Mouse (Mus musculus): ENCODE measurements around the gene Ppp1r13l. TPM values are rescaled to one million over a fixed set of nuclear protein-coding genes. Genes with fewer than 3 reads are reported as not detected.

Gene Ppp1r13l
- polyA plus RNA-seq (2015; fragmentation: Nextera tagmentation; extraction: Ambion mirVana), result 4.9 TPM in 2 replicates

DNA sequence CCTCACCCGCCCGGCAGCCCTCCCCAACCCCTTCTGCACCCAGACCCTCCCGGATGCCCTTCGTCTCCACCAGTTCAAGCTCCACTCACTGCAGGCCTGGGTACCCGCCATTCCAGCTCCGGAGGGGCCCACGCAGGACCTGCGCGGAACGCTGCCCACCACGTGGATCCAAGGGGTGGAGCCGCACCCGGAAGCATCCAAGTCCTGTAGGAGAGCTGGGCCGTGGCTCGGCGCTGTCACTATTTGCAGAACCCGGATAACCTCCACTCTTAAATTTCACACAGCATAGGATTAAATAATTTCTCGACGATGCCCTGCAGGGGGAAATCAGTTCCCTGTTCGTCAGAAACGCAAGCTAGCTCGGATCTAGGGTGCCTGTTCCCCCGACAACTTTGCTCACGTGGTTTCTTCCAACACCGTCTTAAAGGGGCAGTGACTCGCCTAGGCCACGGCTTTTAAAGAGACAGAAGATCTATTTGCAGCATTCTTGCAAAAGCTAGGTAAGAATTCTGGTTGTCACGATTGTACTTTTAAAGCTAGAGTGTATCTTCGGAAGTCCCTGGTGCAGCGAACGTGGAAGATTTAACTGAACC, at the start of gene Ppp1r13l, which contains the start of gene Cd3eap:
TSS of gene Ppp1r13l (plus strand) at position 451 of the 593 bp plus-strand sequence.
TSS of gene Cd3eap (minus strand) at position 185 of the 593 bp plus-strand sequence.
- H3K9me3 ChIP-seq (ENCODE audit: control insufficient read depth, low read length), result no peaks in the 10 kb centered on the region
- WGBS, result under 1% methylated on average over 31 of the region's 31 CpGs
- ATAC-seq (ENCODE audit: low read depth), result peak; percentile 71
- H3K27ac ChIP-seq (ENCODE audit: low read length), result peak within 1 kb of the TSS; percentile 73
- H3K4me1 ChIP-seq (replicated peaks; ENCODE audit: control insufficient read depth, insufficient read depth, low read length), result peaks cover 9% of the 10 kb centered on the region
- H3K27me3 ChIP-seq (ENCODE audit: control insufficient read depth, insufficient read depth, low read depth, low read length), result no peaks in the 10 kb centered on the region
- peak within 1 kb of the TSS; percentile 94 for H3K4me2 ChIP-seq (ENCODE audit: low read depth, low read length)
- H3K36me3 ChIP-seq (ENCODE audit: control insufficient read depth, insufficient read depth, low read length), result 0 out of 2 replicates have a peak, but pooled peaks cover 3% of the 10 kb centered on the region
- H3K9ac ChIP-seq (ENCODE audit: low read length), result peak within 1 kb of the TSS; percentile 71
- H3K4me3 ChIP-seq (ENCODE audit: low read length), result peak within 1 kb of the TSS; percentile 73

DNA sequence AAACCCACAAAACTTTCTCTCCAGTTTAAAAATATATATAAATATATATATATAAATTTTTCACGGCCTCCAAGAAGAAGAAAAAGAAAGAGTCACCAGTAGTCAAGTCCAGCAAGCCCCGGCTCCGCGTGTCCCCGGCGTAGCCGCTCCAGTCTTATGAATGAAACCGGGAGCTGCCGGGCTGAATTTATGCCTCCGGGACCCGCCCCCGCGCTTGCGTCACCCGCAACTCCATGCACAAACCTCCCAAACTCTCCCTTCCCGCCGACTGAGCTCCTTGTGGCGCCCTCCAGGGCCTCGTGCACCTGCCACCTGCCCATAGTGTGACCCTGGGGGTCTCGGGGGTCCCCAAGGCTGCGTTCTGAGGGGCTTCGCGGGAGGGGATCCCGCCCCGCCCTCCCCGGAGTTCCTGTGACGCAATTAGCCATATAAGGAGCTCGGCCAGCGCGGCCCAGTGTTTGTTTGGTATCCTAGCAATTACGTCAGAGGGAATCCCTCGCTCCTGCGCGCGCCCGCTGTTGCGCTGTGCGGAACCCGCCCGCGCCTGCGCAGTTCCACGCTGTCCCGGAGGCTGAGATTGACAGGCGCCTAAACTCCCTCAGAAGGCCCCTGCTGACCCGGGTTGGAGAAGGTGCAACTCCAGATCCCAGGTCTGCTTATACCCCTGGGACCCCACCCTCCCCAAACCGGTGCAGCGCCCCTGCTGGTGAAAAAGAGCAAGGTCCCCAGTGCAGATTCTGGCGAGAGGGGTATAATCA, 49.5 kb upstream of the Ppp1r13l start, which contains the start of gene Fosb:
TSS of gene Fosb (minus strand) at position 168 of the 758 bp plus-strand sequence.
- no peaks in the 10 kb centered on the region for H3K9me3 ChIP-seq (ENCODE audit: control insufficient read depth, low read length)
- peak within 1 kb of the TSS; percentile 100 for H3K4me2 ChIP-seq (ENCODE audit: low read depth, low read length)
- no peak within 1 kb of the TSS; the same call in 1 of the 2 replicates for H3K27ac ChIP-seq (ENCODE audit: low read length)
- peaks cover 23% of the 10 kb centered on the region for H3K27me3 ChIP-seq (ENCODE audit: control insufficient read depth, insufficient read depth, low read depth, low read length)
- H3K36me3 ChIP-seq (ENCODE audit: control insufficient read depth, insufficient read depth, low read length), result no peaks in the 10 kb centered on the region
- peaks cover 16% of the 10 kb centered on the region for H3K4me1 ChIP-seq (replicated peaks; ENCODE audit: control insufficient read depth, insufficient read depth, low read length)
- peak; percentile 88 for ATAC-seq (ENCODE audit: low read depth)
- WGBS, result under 1% methylated on average over 49 of the region's 49 CpGs
- H3K4me3 ChIP-seq (ENCODE audit: low read length), result peak within 1 kb of the TSS; percentile 65
- H3K9ac ChIP-seq (ENCODE audit: low read length), result peak within 1 kb of the TSS; percentile 71

- peaks cover 14% of the 10 kb centered on the region for H3K4me1 ChIP-seq (replicated peaks; ENCODE audit: control insufficient read depth, insufficient read depth, low read length)
- H3K9me3 ChIP-seq (ENCODE audit: control insufficient read depth, low read length), result no peaks in the 10 kb centered on the region
- no peak overlapping the region for H3K9ac ChIP-seq (ENCODE audit: low read length)
- no peaks in the 10 kb centered on the region for H3K36me3 ChIP-seq (ENCODE audit: control insufficient read depth, insufficient read depth, low read length)
- H3K27ac ChIP-seq (ENCODE audit: low read length), result no peak overlapping the region
- H3K4me3 ChIP-seq (ENCODE audit: low read length), result no peak overlapping the region
- no peak overlapping the region for H3K4me2 ChIP-seq (ENCODE audit: low read depth, low read length)
- no peak for ATAC-seq (ENCODE audit: low read depth)
- WGBS, result 33% methylated on average over 4 of the region's 4 CpGs
- peaks cover 4% of the 10 kb centered on the region for H3K27me3 ChIP-seq (ENCODE audit: control insufficient read depth, insufficient read depth, low read depth, low read length)
Measured at GRCm38 (mm10) chr7:19311991-19312390, 47.6 kb upstream of the Ppp1r13l start.

GRCm38 (mm10) chr7:19314033-19314432, 45.5 kb upstream of the Ppp1r13l start:
- no peak for ATAC-seq (ENCODE audit: low read depth)
- Histone ChIP-seq H3K9ac (ENCODE audit: low read length) (no peak overlapping the region), H3K36me3 (ENCODE audit: control insufficient read depth, insufficient read depth, low read length) (no peaks in the 10 kb centered on the region), H3K4me2 (ENCODE audit: low read depth, low read length) (no peak overlapping the region), H3K4me3 (ENCODE audit: low read length) (no peak overlapping the region), H3K9me3 (ENCODE audit: control insufficient read depth, low read length) (no peaks in the 10 kb centered on the region), H3K4me1 (replicated peaks; ENCODE audit: control insufficient read depth, insufficient read depth, low read length) (peaks cover 8% of the 10 kb centered on the region), H3K27ac (ENCODE audit: low read length) (no peak overlapping the region), H3K27me3 (ENCODE audit: control insufficient read depth, insufficient read depth, low read depth, low read length) (no peaks in the 10 kb centered on the region; the same call in 1 of the 2 replicates)
- WGBS, result 37% methylated on average over 5 of the region's 5 CpGs

- ATAC-seq (ENCODE audit: low read depth), result no peak
- no peak overlapping the region for H3K9ac ChIP-seq (ENCODE audit: low read length)
- peaks cover 8% of the 10 kb centered on the region; the same call in 1 of the 2 replicates for H3K4me1 ChIP-seq (replicated peaks; ENCODE audit: control insufficient read depth, insufficient read depth, low read length)
- no peaks in the 10 kb centered on the region; the same call in 1 of the 2 replicates for H3K27me3 ChIP-seq (ENCODE audit: control insufficient read depth, insufficient read depth, low read depth, low read length)
- no peaks in the 10 kb centered on the region for H3K9me3 ChIP-seq (ENCODE audit: control insufficient read depth, low read length)
- H3K4me2 ChIP-seq (ENCODE audit: low read depth, low read length), result no peak overlapping the region
- H3K4me3 ChIP-seq (ENCODE audit: low read length), result no peak overlapping the region
- H3K27ac ChIP-seq (ENCODE audit: low read length), result no peak overlapping the region
- no peaks in the 10 kb centered on the region for H3K36me3 ChIP-seq (ENCODE audit: control insufficient read depth, insufficient read depth, low read length)
- 43% methylated on average over 14 of the region's 14 CpGs for WGBS
Measured at GRCm38 (mm10) chr7:19316451-19317161, 42.9 kb upstream of the Ppp1r13l start.

GRCm38 (mm10) chr7:19318201-19318600, 41.3 kb upstream of the Ppp1r13l start:
- H3K36me3 ChIP-seq (ENCODE audit: control insufficient read depth, insufficient read depth, low read length), result no peaks in the 10 kb centered on the region
- ATAC-seq (ENCODE audit: low read depth), result no peak
- H3K9me3 ChIP-seq (ENCODE audit: control insufficient read depth, low read length), result no peaks in the 10 kb centered on the region
- no peak overlapping the region for H3K9ac ChIP-seq (ENCODE audit: low read length)
- peaks cover 8% of the 10 kb centered on the region; the same call in 1 of the 2 replicates for H3K4me1 ChIP-seq (replicated peaks; ENCODE audit: control insufficient read depth, insufficient read depth, low read length)
- H3K27me3 ChIP-seq (ENCODE audit: control insufficient read depth, insufficient read depth, low read depth, low read length), result no peaks in the 10 kb centered on the region; the same call in 1 of the 2 replicates
- no peak overlapping the region for H3K27ac ChIP-seq (ENCODE audit: low read length)
- no peak overlapping the region for H3K4me2 ChIP-seq (ENCODE audit: low read depth, low read length)
- 64% methylated on average over 2 of the region's 2 CpGs for WGBS
- H3K4me3 ChIP-seq (ENCODE audit: low read length), result no peak overlapping the region

GRCm38 (mm10) chr7:19318676-19319075, 40.9 kb upstream of the Ppp1r13l start:
- ATAC-seq (ENCODE audit: low read depth), result no peak
- Histone ChIP-seq H3K4me2 (ENCODE audit: low read depth, low read length) (no peak overlapping the region), H3K27me3 (ENCODE audit: control insufficient read depth, insufficient read depth, low read depth, low read length) (no peaks in the 10 kb centered on the region; the same call in 1 of the 2 replicates), H3K36me3 (ENCODE audit: control insufficient read depth, insufficient read depth, low read length) (no peaks in the 10 kb centered on the region), H3K9me3 (ENCODE audit: control insufficient read depth, low read length) (no peaks in the 10 kb centered on the region), H3K9ac (ENCODE audit: low read length) (no peak overlapping the region), H3K27ac (ENCODE audit: low read length) (no peak overlapping the region), H3K4me1 (replicated peaks; ENCODE audit: control insufficient read depth, insufficient read depth, low read length) (peaks cover 8% of the 10 kb centered on the region; the same call in 1 of the 2 replicates), H3K4me3 (ENCODE audit: low read length) (no peak overlapping the region)
- WGBS, result 64% methylated on average over 7 of the region's 7 CpGs

- Histone ChIP-seq H3K4me3 (ENCODE audit: low read length) (peak overlapping the region; percentile 52), H3K36me3 (ENCODE audit: control insufficient read depth, insufficient read depth, low read length) (no peaks in the 10 kb centered on the region), H3K27me3 (ENCODE audit: control insufficient read depth, insufficient read depth, low read depth, low read length) (no peaks in the 10 kb centered on the region; the same call in 1 of the 2 replicates), H3K4me2 (ENCODE audit: low read depth, low read length) (peak overlapping the region; percentile 75), H3K27ac (ENCODE audit: low read length) (0 out of 2 replicates have a peak overlapping the region, but pooled peaks have one; percentile 3), H3K9me3 (ENCODE audit: control insufficient read depth, low read length) (no peaks in the 10 kb centered on the region), H3K4me1 (replicated peaks; ENCODE audit: control insufficient read depth, insufficient read depth, low read length) (peaks cover 8% of the 10 kb centered on the region; the same call in 1 of the 2 replicates), H3K9ac (ENCODE audit: low read length) (peak overlapping the region; percentile 58)
- ATAC-seq (ENCODE audit: low read depth), result peak; percentile 45
- 12% methylated on average over 9 of the region's 9 CpGs for WGBS
Measured at GRCm38 (mm10) chr7:19319458-19319857, 40.1 kb upstream of the Ppp1r13l start.

All from lung, embryonic 16.5 days (tissue).